Mouse (Mus musculus) gastrocnemius, postnatal 4 days (tissue): ENCODE data around the gene Serhl. TPM values are rescaled to one million over a fixed set of nuclear protein-coding genes. Genes with fewer than 3 reads are reported as not detected.
"Not testable (repeated sequence)": the region's sequence is repeated elsewhere in the genome, so short reads cannot be mapped to it uniquely, and the experiment has no call there.

ENCODE experiments used
- DNase-seq, 2 experiments: peaks; one replicate each; pipeline ENCODE4 v3.0.0; 2021 to 2022; ENCODE audit warnings: low spot score in 2 of 2, mixed read lengths in 2 of 2
- long read RNA-seq, 2 experiments: library from polyadenylated mRNA; stranded (forward); transcript quantifications; one replicate each; pipeline ENCODE4 v2.0.0; 2021
- total RNA-seq, 2 experiments: library from RNA; stranded (reverse); gene quantifications; 2 replicates each; pipeline ENCODE4 v1.2.3; 2021

Gene Serhl
- 10 to 100 TPM; 33.4 to 41.0 TPM for total RNA-seq
- long read RNA-seq, experiment 1, transcript Serhl-201 (12 exons, 1,371 nt) = major isoform, 20 of 29 reads
- long read RNA-seq, experiment 1, partial matches to known transcripts = 0 of 29 reads
- long read RNA-seq, experiment 1, other reads (novel, unspliced or antisense) = 8 of 29 reads
- long read RNA-seq, experiment 2, transcript Serhl-201 (12 exons, 1,371 nt) = major isoform, 30 of 45 reads
- long read RNA-seq, experiment 2, partial matches to known transcripts = 2 of 45 reads
- long read RNA-seq, experiment 2, other reads (novel, unspliced or antisense) = 12 of 45 reads

- DNase-seq = no peak
Observed at GRCm38 (mm10) chr15:83089429-83089605, at the start of gene Serhl. Gene Serhl, plus strand, starts transcription at chr15:83089506.

GRCm38 (mm10) chr15:83040156-83040555 lies 49.1 kb upstream of the Serhl start:
- DNase-seq = no peak

- no peak for DNase-seq
Observed at GRCm38 (mm10) chr15:83042655-83043361, 46.5 kb upstream of the Serhl start.

- no peak for DNase-seq
Observed at GRCm38 (mm10) chr15:83043362-83043708, 46.0 kb upstream of the Serhl start.

DNA sequence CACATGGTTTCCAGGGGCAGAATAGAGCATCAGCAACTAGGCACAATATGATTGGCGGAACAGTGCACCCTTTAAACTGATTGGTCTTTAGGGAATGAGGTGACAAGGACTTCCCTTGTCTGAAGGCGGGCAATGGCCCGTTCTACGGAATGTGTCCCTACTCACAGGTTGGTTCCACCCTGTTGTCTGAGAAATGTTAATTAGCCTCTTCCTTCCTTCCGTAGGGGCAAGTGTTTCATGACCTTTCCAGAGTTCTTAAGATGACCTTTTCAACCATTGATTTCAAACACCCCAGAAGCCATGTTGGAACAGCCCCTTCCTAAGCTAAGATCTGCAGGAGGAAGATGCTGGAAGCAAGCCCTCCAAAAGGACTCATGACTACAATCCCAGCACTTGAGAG lies 43.7 kb upstream of the Serhl start:
- not testable (repeated sequence) for DNase-seq

DNA sequence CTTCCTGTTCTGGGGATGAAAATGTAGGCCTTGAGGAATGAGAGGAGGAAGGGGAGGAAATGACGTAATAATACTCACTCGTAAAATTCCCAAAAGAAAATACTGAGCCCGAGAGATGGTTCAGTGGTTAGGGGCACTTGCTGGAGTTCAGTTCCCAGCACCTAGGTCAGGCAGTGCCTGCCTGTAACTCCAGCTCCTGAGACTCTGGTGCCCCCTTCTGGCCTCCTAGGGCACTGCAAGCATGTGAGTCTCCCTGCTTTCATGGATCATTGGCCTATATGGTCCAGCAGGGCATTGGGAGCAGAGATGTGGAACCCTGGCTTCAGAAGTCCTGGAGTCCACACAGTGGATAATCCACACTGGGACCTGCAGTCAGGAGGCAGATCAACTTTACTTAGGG lies 43.0 kb upstream of the Serhl start:
- DNase-seq = no peak

DNA sequence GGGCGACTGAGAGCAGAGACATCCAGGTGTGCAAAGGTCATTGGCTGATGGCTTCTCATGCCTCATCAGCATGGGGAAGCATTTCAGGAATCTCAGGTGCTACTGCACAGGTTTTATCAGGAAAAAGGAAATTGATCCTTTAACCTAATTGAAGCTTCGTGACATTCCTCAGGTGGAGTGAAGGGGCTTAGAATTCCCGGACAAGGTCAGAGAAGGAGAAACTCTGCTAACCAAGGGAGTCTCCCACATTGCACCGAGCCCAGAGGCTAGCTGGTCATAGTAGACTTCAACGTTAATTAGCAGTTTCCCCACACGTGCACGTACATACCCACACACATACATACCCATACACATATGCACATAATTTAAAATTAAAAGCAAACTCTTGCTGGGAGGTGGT lies 42.6 kb upstream of the Serhl start:
- DNase-seq = no peak

GRCm38 (mm10) chr15:83052341-83053104 lies 36.8 kb upstream of the Serhl start:
- no peak for DNase-seq

DNA sequence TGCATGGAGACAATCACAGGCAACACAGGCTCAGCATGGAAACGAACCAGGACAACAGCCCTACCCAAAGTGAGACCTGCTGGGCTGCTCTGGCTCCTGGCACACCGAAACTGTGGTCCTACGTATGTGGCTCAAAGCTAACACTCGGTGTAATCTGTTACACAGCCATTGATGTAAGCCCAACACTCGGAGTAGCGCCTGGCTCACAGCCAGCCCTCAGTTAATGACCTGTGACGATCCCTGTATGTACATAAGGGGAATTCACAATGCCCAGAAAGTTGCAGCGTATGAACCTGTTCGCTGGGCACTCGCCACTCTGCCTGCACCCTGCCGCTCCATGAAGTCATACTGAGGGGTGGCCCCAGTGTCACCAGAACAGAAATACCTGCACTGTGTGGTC lies 36.0 kb upstream of the Serhl start:
- no peak for DNase-seq

- no peak for DNase-seq
Observed at GRCm38 (mm10) chr15:83055569-83055968, 33.7 kb upstream of the Serhl start.

GRCm38 (mm10) chr15:83056378-83057083 lies 32.8 kb upstream of the Serhl start:
- no peak for DNase-seq

- DNase-seq = no peak
Observed at GRCm38 (mm10) chr15:83057533-83057932, 31.8 kb upstream of the Serhl start.

DNA sequence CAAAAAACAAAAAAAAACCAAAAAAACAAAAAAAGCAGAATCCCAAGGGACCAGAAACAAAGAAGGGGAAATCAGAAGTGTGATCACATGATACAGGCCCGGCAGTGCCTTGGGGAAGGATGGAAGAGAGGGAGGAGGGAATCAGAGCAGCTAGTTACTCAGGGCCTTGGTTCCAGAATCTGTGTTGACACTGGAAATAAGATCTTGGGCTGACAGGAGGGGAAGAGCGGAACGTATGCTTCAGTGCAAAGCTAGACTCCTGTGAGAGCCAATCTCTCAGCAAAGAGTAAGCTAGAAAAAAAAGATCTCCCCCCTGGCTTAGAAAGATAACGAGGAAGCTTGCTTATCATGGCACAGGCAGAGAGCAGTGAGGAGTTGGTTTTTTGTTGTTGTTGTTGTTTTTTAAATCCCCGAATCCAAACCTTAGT lies 30.1 kb upstream of the Serhl start:
- no peak for DNase-seq

DNA sequence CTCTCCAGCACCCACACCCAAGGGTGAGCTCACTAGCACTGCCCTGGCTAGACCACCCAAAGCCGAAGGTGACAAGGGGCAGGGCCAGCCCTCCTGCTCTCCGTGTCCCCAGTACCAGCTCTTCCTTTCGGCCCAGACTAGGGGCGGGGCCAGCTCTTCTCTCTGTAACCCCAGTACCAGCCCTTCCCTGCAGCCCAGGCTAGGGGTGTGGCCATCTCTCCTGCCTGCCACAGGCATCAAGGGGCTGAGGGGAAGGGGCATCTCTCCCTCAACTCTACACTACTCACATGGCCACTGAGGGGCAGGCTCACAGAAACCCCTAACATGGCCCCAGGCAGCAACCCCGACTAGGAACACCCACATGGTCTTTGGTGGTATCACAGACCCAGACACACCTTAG lies 27.6 kb upstream of the Serhl start:
- no peak for DNase-seq

DNA sequence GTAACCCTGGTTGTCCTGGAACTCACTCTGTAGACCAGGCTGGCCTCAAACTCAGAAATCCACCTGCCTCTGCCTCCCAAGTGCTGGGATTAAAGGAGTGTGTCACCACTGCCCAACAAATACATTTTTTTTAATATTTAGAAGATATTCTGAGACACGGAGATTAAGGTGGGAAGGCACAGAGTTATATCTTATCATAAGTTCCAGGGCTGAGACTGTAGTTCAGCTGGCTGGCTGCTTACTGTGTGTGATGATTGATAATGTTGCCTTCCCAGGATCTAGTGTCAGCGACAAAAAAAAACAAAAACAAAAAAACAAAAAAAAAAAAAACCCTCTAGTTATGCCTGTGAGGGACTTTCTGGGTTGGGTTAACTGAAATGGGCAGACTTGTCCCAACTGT lies 26.7 kb upstream of the Serhl start:
- DNase-seq = not testable (repeated sequence)

DNA sequence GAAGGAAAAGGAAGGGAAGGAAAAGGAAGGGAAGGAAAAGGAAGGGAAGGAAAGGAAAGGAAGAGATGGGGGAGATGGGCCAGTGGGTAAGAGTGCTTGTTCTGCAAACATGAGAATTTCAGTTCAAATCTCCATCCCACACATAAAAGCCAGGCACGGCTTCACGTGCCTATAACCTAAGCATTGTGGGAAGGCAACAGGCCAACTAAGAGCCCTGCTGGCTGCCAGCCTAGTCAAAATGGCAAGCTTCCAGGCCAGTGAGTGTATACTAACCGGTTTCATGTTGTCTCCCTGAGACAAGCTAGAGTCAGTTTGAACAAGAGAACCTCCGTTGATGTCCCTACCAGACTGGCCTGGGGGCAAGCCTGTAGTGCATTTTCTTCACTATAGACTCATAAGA lies 23.8 kb upstream of the Serhl start:
- no peak for DNase-seq

DNA sequence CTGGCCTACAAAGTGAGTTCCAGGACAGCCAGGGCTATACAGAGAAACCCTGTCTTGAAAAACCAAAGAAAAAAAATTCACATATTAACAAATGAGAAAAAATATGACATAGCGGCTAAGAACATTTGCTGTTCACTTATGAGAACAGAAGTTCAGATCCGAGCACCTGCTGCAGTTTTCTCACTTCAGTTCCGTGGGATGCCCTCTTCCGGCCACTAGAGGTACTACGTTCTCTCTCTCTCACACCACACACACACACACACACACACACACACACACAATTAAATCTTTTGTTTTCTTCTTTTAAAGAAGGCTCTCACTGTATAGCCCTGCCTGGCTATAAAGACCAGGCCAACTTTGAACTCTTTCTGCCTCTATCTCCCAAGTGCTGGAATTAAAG lies 21.0 kb upstream of the Serhl start:
- no peak for DNase-seq

DNA sequence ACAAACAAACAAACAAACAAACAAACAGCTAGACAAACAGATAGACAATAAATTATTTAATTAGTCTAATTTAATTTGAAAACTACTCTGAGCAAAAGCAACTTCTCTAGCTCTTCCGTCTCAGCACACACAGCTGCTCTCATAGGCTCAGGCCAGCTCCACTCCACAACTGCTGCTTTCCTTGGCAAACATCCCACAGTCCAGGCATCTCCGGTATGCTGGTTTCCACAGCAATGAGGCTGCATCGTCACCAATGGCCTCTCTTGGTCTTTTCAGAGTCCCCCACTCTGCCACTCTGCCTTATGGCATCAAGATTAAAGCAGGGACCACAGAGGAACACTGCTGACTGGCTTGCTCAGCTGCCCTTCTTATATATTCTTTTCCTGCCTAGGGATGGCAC lies 18.4 kb upstream of the Serhl start:
- peak in 1 of 2 experiments; percentile 54 for DNase-seq

DNA sequence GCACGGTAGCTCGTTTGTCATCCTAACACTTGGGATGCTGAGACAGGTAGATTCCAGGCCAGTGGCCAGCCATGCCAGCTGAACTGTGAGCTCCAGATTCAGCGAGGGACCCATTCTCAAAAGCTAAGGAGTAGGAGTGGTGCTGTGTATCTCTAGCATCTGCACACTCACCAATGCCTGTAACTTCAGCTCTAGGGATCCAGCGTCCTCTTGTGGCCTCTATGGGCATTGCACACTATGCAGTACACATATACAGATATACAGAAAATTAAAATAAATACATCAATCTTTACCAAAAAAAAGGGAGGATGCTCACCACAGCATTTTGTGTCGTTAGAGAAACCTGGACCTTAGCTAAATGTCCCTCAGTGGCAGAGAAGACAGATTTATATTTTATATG lies 17.6 kb upstream of the Serhl start:
- DNase-seq = no peak

- DNase-seq = no peak
Observed at GRCm38 (mm10) chr15:83074179-83074578, 15.1 kb upstream of the Serhl start.

- DNase-seq = no peak
Observed at GRCm38 (mm10) chr15:83075607-83076525, 13.4 kb upstream of the Serhl start.
